Mouse (Mus musculus) G1E (cell line): ENCODE measurements around the gene Skp2.

Experiments used
- CTCF ChIP-seq: IDR thresholded peaks from 2 replicates; pipeline ENCODE4 v1.5.1; 2012; ENCODE audit warnings: low read depth, low read length, inconsistent platforms, mixed read lengths
- GATA1 ChIP-seq: IDR thresholded peaks from 2 replicates; pipeline ENCODE4 v1.6.1; 2012; ENCODE audit warnings: borderline replicate concordance, low read length, inconsistent platforms, mixed read lengths
- POLR2AphosphoS5 ChIP-seq: IDR thresholded peaks from 2 replicates; pipeline ENCODE4 v1.6.1; 2012; ENCODE audit warnings: low read depth, low read length, inconsistent platforms; ENCODE audit not compliant: insufficient replicate concordance
- TAL1 ChIP-seq: conservative IDR thresholded peaks from 2 replicates; pipeline ENCODE4 v1.6.1; 2012; ENCODE audit warnings: low read depth, low read length, inconsistent platforms, mixed read lengths

GRCm38 (mm10) chr15:9073067-9073608, 82.1 kb downstream of the Skp2 start:
- TF ChIP-seq CTCF (no peak), GATA1 (no peak), TAL1 (no peak), POLR2AphosphoS5 (no peak)
